Mouse (Mus musculus) adrenal gland, adult 18-20 months (tissue): ENCODE measurements around the gene Cped1. TPM values are rescaled to one million over a fixed set of nuclear protein-coding genes. Genes with fewer than 3 reads are reported as not detected.
A peak's percentile ranks its signal among the peaks of the same experiment; 100 is the strongest.
"Not testable (repeated sequence)": the region's sequence is repeated elsewhere in the genome, so short reads cannot be mapped to it uniquely, and the experiment has no call there.

ENCODE experiments used
- DNase-seq, 2 experiments: peaks; one replicate each; pipeline ENCODE4 v3.0.0; 2021 to 2022; ENCODE audit warnings: low spot score in 2 of 2
- total RNA-seq, 2 experiments: library from RNA; stranded (reverse); gene quantifications; 1 replicate in 1 of 2; 2 replicates in 1 of 2; pipeline ENCODE4 v1.2.3; 2021

Cped1 gene
- total RNA-seq, 2 experiments from 2014 or later: 43.9 to 50.3 TPM

- no peak for DNase-seq
Measured at GRCm38 (mm10) chr6:22025584-22026357, 40.1 kb downstream of the Cped1 start.

GRCm38 (mm10) chr6:22026358-22026673 lies 40.6 kb downstream of the Cped1 start:
- DNase-seq: no peak

- DNase-seq: no peak
Measured at GRCm38 (mm10) chr6:22026761-22027594, 41.3 kb downstream of the Cped1 start.

GRCm38 (mm10) chr6:22027854-22028253 lies 42.1 kb downstream of the Cped1 start:
- no peak for DNase-seq

- DNase-seq: no peak
Measured at GRCm38 (mm10) chr6:22030381-22030780, 44.7 kb downstream of the Cped1 start.

- no peak for DNase-seq
Measured at GRCm38 (mm10) chr6:22033188-22033587, 47.5 kb downstream of the Cped1 start.

- no peak for DNase-seq
Measured at GRCm38 (mm10) chr6:22035408-22035807, 49.7 kb downstream of the Cped1 start.

- no peak for DNase-seq
Measured at GRCm38 (mm10) chr6:22035895-22036294, 50.2 kb downstream of the Cped1 start.

- no peak for DNase-seq
Measured at GRCm38 (mm10) chr6:22036396-22036795, 50.7 kb downstream of the Cped1 start.

GRCm38 (mm10) chr6:22036911-22037310 lies 51.2 kb downstream of the Cped1 start:
- no peak for DNase-seq

- DNase-seq: no peak
Measured at GRCm38 (mm10) chr6:22037441-22038050, 51.8 kb downstream of the Cped1 start.

- not testable (repeated sequence) for DNase-seq
Measured at GRCm38 (mm10) chr6:22039666-22040065, 54.0 kb downstream of the Cped1 start.

GRCm38 (mm10) chr6:22044880-22045605 lies 59.3 kb downstream of the Cped1 start:
- DNase-seq: no peak

GRCm38 (mm10) chr6:22047101-22047500 lies 61.4 kb downstream of the Cped1 start:
- no peak for DNase-seq

GRCm38 (mm10) chr6:22049093-22049492 lies 63.4 kb downstream of the Cped1 start:
- DNase-seq: no peak

GRCm38 (mm10) chr6:22051526-22051925 lies 65.8 kb downstream of the Cped1 start:
- DNase-seq: no peak

GRCm38 (mm10) chr6:22053014-22053413 lies 67.3 kb downstream of the Cped1 start:
- no peak for DNase-seq

GRCm38 (mm10) chr6:22064341-22064740 lies 78.6 kb downstream of the Cped1 start:
- DNase-seq: peak in 1 of 2 experiments; percentile 30

- no peak for DNase-seq
Measured at GRCm38 (mm10) chr6:22070603-22071322, 85.0 kb downstream of the Cped1 start.

- no peak for DNase-seq
Measured at GRCm38 (mm10) chr6:22071323-22071840, 85.7 kb downstream of the Cped1 start.
